Mouse (Mus musculus) megakaryocyte, embryonic 14.5 days (primary cell): ENCODE results near the gene Arpc3.

Experiments
- FLI1 ChIP-seq: IDR thresholded peaks from 2 replicates; pipeline ENCODE4 v1.6.1; 2012; ENCODE audit warnings: low read length, inconsistent platforms, mixed read lengths
- GATA1 ChIP-seq: IDR thresholded peaks from 3 replicates; pipeline ENCODE4 v1.6.1; 2012; ENCODE audit warnings: mixed read lengths, low read length, inconsistent platforms, borderline replicate concordance

GRCm38 (mm10) chr5:122400628-122401302, 9.1 kb downstream of the Arpc3 start:
- no peak for TF ChIP-seq GATA1
- no peak for TF ChIP-seq FLI1
